Mouse (Mus musculus): ENCODE measurements around the gene Olfr157.
"Not testable (repeated sequence)": the region's sequence is repeated elsewhere in the genome, so short reads cannot be mapped to it uniquely, and the experiment has no call there.

Olfr157 gene

GRCm38 (mm10) chr4:43795844-43796243 is 44.2 kb downstream of the Olfr157 start:
- not testable (repeated sequence) for DNase-seq

- DNase-seq: no peak
These were observed 44.7 kb downstream of the Olfr157 start for GRCm38 (mm10) chr4:43795296-43795695.
